ENCODE assay signal across 8 mouse cellular contexts in genomic region chrX:13208404-13208803, GRCm38 (mm10).
A peak's percentile ranks its signal among the peaks of the same experiment; 100 is the strongest.
DNase-seq lines count a peak whose midpoint lies in the region; ATAC-seq and TF ChIP-seq lines count a peak whose summit lies in the region.

No protein-coding gene starts in this region.

- peak overlapping the region; percentile 36 for H3K4me2 ChIP-seq in kidney, embryonic 14.5 days (replicated peaks; ENCODE audit: low read depth, low read length)
- H3K4me2 ChIP-seq in hindbrain, embryonic 14.5 days (replicated peaks) = peak overlapping the region; percentile 43
- H3K4me2 ChIP-seq in midbrain, embryonic 12.5 days (replicated peaks) = peak overlapping the region; percentile 45

- H3K9me3 ChIP-seq in kidney, embryonic 14.5 days (ENCODE audit: control insufficient read depth, low read length) = no peaks in the 10 kb centered on the region
- no peaks in the 10 kb centered on the region for H3K9me3 ChIP-seq in hindbrain, embryonic 14.5 days (ENCODE audit: control insufficient read depth, low read length)
- H3K9me3 ChIP-seq in midbrain, embryonic 12.5 days = no peaks in the 10 kb centered on the region

- no peak for DNase-seq in kidney, adult 18-20 months
- no peak for DNase-seq in hindbrain, embryonic 14.5 days (ENCODE audit: low spot score)
- DNase-seq in urinary bladder, adult 18-20 months (ENCODE audit: low spot score in 2 of 2) = no peak
- DNase-seq in gastrocnemius, postnatal 36 days = no peak
- DNase-seq in testis, postnatal 10 days (ENCODE audit: low spot score) = no peak

- H3K9ac ChIP-seq in kidney, embryonic 14.5 days (ENCODE audit: low read depth, low read length) = peak overlapping the region; percentile 8; the same call in 1 of the 2 replicates
- peak overlapping the region; percentile 47 for H3K9ac ChIP-seq in hindbrain, embryonic 14.5 days
- H3K9ac ChIP-seq in midbrain, embryonic 12.5 days (replicated peaks) = peak overlapping the region; percentile 44

- WGBS in kidney, embryonic 14.5 days = 41% methylated on average over 6 of the region's 6 CpGs
- 27% methylated on average over 6 of the region's 6 CpGs for WGBS in hindbrain, embryonic 14.5 days
- 35% methylated on average over 6 of the region's 6 CpGs for WGBS in midbrain, embryonic 12.5 days

- TF ChIP-seq CTCF in cortical plate, adult 2 months (IDR thresholded peaks at IDR 0.05; ENCODE audit: extremely low read depth, insufficient read depth, low read length) = no peak

- no peaks in the 10 kb centered on the region for H3K36me3 ChIP-seq in kidney, embryonic 14.5 days (ENCODE audit: control insufficient read depth, insufficient read depth, low read length)
- no peaks in the 10 kb centered on the region for H3K36me3 ChIP-seq in hindbrain, embryonic 14.5 days (replicated peaks; ENCODE audit: control insufficient read depth, insufficient read depth)
- no peaks in the 10 kb centered on the region for H3K36me3 ChIP-seq in midbrain, embryonic 12.5 days

- intact Hi-C loops in gastrocnemius, postnatal 36 days (cut with DNase I) = no loop called here

- H3K27me3 ChIP-seq in kidney, embryonic 14.5 days (ENCODE audit: control insufficient read depth, insufficient read depth, low read length) = no peaks in the 10 kb centered on the region
- H3K27me3 ChIP-seq in hindbrain, embryonic 14.5 days (ENCODE audit: control insufficient read depth, insufficient read depth, low read length) = no peaks in the 10 kb centered on the region; the same call in 1 of the 2 replicates
- peaks cover 17% of the 10 kb centered on the region for H3K27me3 ChIP-seq in midbrain, embryonic 12.5 days

- peak overlapping the region; percentile 20; the same call in 1 of the 2 replicates for H3K4me3 ChIP-seq in kidney, embryonic 14.5 days (ENCODE audit: low read length)
- H3K4me3 ChIP-seq in cortical plate, adult 2 months (ENCODE audit: insufficient read depth, low read length) = peak overlapping the region; percentile 18; the same call in 1 of the 2 replicates
- H3K4me3 ChIP-seq in hindbrain, embryonic 14.5 days (replicated peaks; ENCODE audit: low read length) = peak overlapping the region; percentile 19
- peak overlapping the region; percentile 29 for H3K4me3 ChIP-seq in midbrain, embryonic 12.5 days

- no peaks in the 10 kb centered on the region for H3K4me1 ChIP-seq in kidney, embryonic 14.5 days (ENCODE audit: control insufficient read depth, insufficient read depth, low read length)
- H3K4me1 ChIP-seq in cortical plate, adult 2 months (ENCODE audit: control insufficient read depth, insufficient read depth, low read length) = no peaks in the 10 kb centered on the region
- 0 out of 2 replicates have a peak, but pooled peaks cover 4% of the 10 kb centered on the region for H3K4me1 ChIP-seq in hindbrain, embryonic 14.5 days (replicated peaks; ENCODE audit: control insufficient read depth, insufficient read depth, low read length)
- peaks cover 3% of the 10 kb centered on the region; the same call in 1 of the 2 replicates for H3K4me1 ChIP-seq in midbrain, embryonic 12.5 days

- TF ChIP-seq POLR2A in cortical plate, adult 2 months (IDR thresholded peaks at IDR 0.05; ENCODE audit: extremely low read depth, insufficient read depth, low read length) = no peak

- no peak overlapping the region for H3K27ac ChIP-seq in kidney, embryonic 14.5 days (ENCODE audit: low read depth, low read length)
- no peak overlapping the region for H3K27ac ChIP-seq in cortical plate, adult 2 months (ENCODE audit: insufficient read depth, low read length)
- peak overlapping the region; percentile 61 for H3K27ac ChIP-seq in hindbrain, embryonic 14.5 days
- H3K27ac ChIP-seq in midbrain, embryonic 12.5 days (replicated peaks) = no peak overlapping the region

- 0 out of 2 replicates have a peak, but pooled peaks have one; percentile 7 for ATAC-seq in kidney, embryonic 14.5 days (ENCODE audit: low FRiP score, low TSS enrichment)
- peak; percentile 59 for ATAC-seq in hindbrain, embryonic 14.5 days (ENCODE audit: low FRiP score)
- ATAC-seq in midbrain, embryonic 12.5 days (ENCODE audit: low FRiP score, low read depth) = peak; percentile 51

Comparison
In these comparisons a context has a peak if more than half of its experiments do, and no peak if none do; other contexts are left out.
1. ATAC-seq: peak in every context shown above with its lines; median percentile 59 in hindbrain, embryonic 14.5 days; 51 in midbrain, embryonic 12.5 days; 7 in kidney, embryonic 14.5 days.